Mouse (Mus musculus) brain, embryonic 14.5 days (tissue): Measurements from ENCODE around the gene Cblb.

Source experiments
- CTCF ChIP-seq: fragments of 200-500 bp; IDR thresholded peaks from 2 replicates; pipeline ENCODE4 v1.5.1; 2012; ENCODE audit warnings: inconsistent platforms, mild to moderate bottlenecking, moderate library complexity, borderline replicate concordance; ENCODE audit not compliant: insufficient read depth, insufficient read length; ENCODE audit errors: extremely low read depth
- POLR2A ChIP-seq: fragments of 200-500 bp; IDR thresholded peaks from 2 replicates; pipeline ENCODE4 v1.6.1; 2012; ENCODE audit warnings: mild to moderate bottlenecking, inconsistent platforms, borderline replicate concordance; ENCODE audit not compliant: poor library complexity, insufficient read depth, insufficient read length, severe bottlenecking; ENCODE audit errors: extremely low read depth

DNA sequence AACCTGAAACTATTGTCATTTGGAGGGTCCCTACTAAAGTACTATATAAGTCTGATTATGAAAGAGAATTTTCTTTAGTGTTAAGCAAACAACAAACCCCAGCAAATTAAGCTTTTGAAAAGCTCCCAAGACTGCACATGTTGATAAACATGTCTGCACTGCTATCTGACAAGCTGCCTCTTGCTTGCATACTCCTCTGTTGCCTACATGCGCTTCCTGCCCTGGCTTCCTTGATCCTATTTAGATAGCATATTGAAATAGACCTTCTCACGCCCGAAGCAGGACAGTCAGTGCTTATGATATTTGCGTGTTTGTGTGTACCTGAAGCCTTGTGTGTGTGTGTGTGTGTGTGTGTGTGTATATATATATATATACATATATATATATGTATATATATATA is 14.0 kb downstream of the Cblb start:
- no peak for TF ChIP-seq CTCF
- TF ChIP-seq POLR2A, result no peak
